ENCODE assay signal across 8 mouse cellular contexts in genomic region chr7:3412036-3412435, GRCm38 (mm10). TPM values are rescaled to one million over a fixed set of nuclear protein-coding genes. Genes with fewer than 3 reads are reported as not detected.
DNase-seq lines count a peak whose midpoint lies in the region; ATAC-seq and TF ChIP-seq lines count a peak whose summit lies in the region.

No protein-coding gene starts in this region.

- peak overlapping the region; percentile 68 for H3K9ac ChIP-seq in hindbrain, embryonic 13.5 days
- peak overlapping the region; percentile 55 for H3K9ac ChIP-seq in midbrain, embryonic 11.5 days (ENCODE audit: low read length)

- 2% methylated on average over 20 of the region's 20 CpGs for WGBS in hindbrain, embryonic 13.5 days
- 2% methylated on average over 20 of the region's 20 CpGs for WGBS in midbrain, embryonic 11.5 days

- H3K4me1 ChIP-seq in hindbrain, embryonic 13.5 days (replicated peaks): peaks cover 29% of the 10 kb centered on the region
- peaks cover 9% of the 10 kb centered on the region for H3K4me1 ChIP-seq in midbrain, embryonic 11.5 days (ENCODE audit: control insufficient read depth, insufficient read depth, low read length)

- DNase-seq in layer of hippocampus, adult 2 months (ENCODE audit: low spot score in 2 of 2): no peak
- no peak for DNase-seq in layer of hippocampus, postnatal 25 days (ENCODE audit: extremely low spot score in 1 of 2, low spot score in 1 of 2)
- DNase-seq in MN1 (ENCODE audit: low spot score): peak; percentile 72
- peak; percentile 43 to 71 for DNase-seq in cerebellum, postnatal 25 days
- peak; percentile 92 for DNase-seq in midbrain, embryonic 11.5 days (ENCODE audit: low spot score, missing footprints)
- peak; percentile 82 for DNase-seq in thymus, postnatal 4 days
- no peak for DNase-seq in layer of hippocampus, adult 9-10 months (ENCODE audit: low spot score)

- no peak for ATAC-seq in hindbrain, embryonic 13.5 days (ENCODE audit: low FRiP score)
- ATAC-seq in midbrain, embryonic 11.5 days (ENCODE audit: low FRiP score): no peak

- H3K36me3 ChIP-seq in hindbrain, embryonic 13.5 days: no peaks in the 10 kb centered on the region
- no peaks in the 10 kb centered on the region for H3K36me3 ChIP-seq in midbrain, embryonic 11.5 days (ENCODE audit: control insufficient read depth, insufficient read depth, low read length)

- H3K27me3 ChIP-seq in hindbrain, embryonic 13.5 days: peaks cover 59% of the 10 kb centered on the region
- peaks cover 47% of the 10 kb centered on the region for H3K27me3 ChIP-seq in midbrain, embryonic 11.5 days (ENCODE audit: control insufficient read depth, insufficient read depth, low read length)

- no peaks in the 10 kb centered on the region for H3K9me3 ChIP-seq in hindbrain, embryonic 13.5 days
- H3K9me3 ChIP-seq in midbrain, embryonic 11.5 days (ENCODE audit: control insufficient read depth, low read length): no peaks in the 10 kb centered on the region

- TF ChIP-seq CTCF in layer of hippocampus, adult 2 months (conservative IDR thresholded peaks at IDR 0.05): peak; percentile 69

- H3K27ac ChIP-seq in layer of hippocampus, adult 2 months: peak overlapping the region; percentile 72
- H3K27ac ChIP-seq in hindbrain, embryonic 13.5 days: no peak overlapping the region
- H3K27ac ChIP-seq in midbrain, embryonic 11.5 days (ENCODE audit: low read depth, low read length): no peak overlapping the region

- peak overlapping the region; percentile 84 for H3K4me2 ChIP-seq in hindbrain, embryonic 13.5 days
- peak overlapping the region; percentile 68 for H3K4me2 ChIP-seq in midbrain, embryonic 11.5 days

- peak overlapping the region; percentile 51 for H3K4me3 ChIP-seq in layer of hippocampus, adult 2 months
- H3K4me3 ChIP-seq in hindbrain, embryonic 13.5 days: peak overlapping the region; percentile 42
- peak overlapping the region; percentile 36 for H3K4me3 ChIP-seq in midbrain, embryonic 11.5 days (ENCODE audit: low read depth, low read length)

RNA-seq across cellular contexts. Expression of gene Cacng6, which starts 12.0 kb away (rescaled TPM):
- 1 to 10 TPM; 1.9 to 2.2 TPM for total RNA-seq in layer of hippocampus, adult 2 months (2021)
- 1 to 10 TPM; 1.3 to 2.2 TPM for total RNA-seq in layer of hippocampus, postnatal 25 days (2021)
- polyA plus RNA-seq in hindbrain, embryonic 13.5 days (2015; fragmentation: Nextera tagmentation; extraction: Ambion mirVana): 0.13 and 0.16 TPM in 2 replicates
- not detected in 2 replicates for polyA plus RNA-seq in midbrain, embryonic 11.5 days (2014; fragmentation: Nextera tagmentation; extraction: Ambion mirVana)

RNA-seq across cellular contexts. Expression of gene Cacng8, which starts 21.6 kb away (rescaled TPM):
- total RNA-seq in layer of hippocampus, adult 2 months (2021): 100 to 1,000 TPM; 411 to 415 TPM
- 100 to 1,000 TPM; 380 to 428 TPM for total RNA-seq in layer of hippocampus, postnatal 25 days (2021)
- polyA plus RNA-seq in hindbrain, embryonic 13.5 days (2015; fragmentation: Nextera tagmentation; extraction: Ambion mirVana): 12.4 and 12.9 TPM in 2 replicates
- 4.0 and 4.7 TPM in 2 replicates for polyA plus RNA-seq in midbrain, embryonic 11.5 days (2014; fragmentation: Nextera tagmentation; extraction: Ambion mirVana)

Comparison
In these comparisons a context has a peak if more than half of its experiments do, and no peak if none do; other contexts are left out.
1. DNase-seq: peak in MN1 (single experiment), cerebellum, postnatal 25 days (2 of 2), midbrain, embryonic 11.5 days (single experiment) and thymus, postnatal 4 days (single experiment); none in layer of hippocampus, adult 2 months (0 of 2), layer of hippocampus, postnatal 25 days (0 of 2) and layer of hippocampus, adult 9-10 months (single experiment).
2. Peak in every context shown above with its lines, with median percentiles within 50 percentile points of each other: H3K4me3 ChIP-seq.